Mouse (Mus musculus) limb, embryonic 11.5 days (tissue): Measurements from ENCODE around the gene Swi5. TPM values are rescaled to one million over a fixed set of nuclear protein-coding genes. Genes with fewer than 3 reads are reported as not detected.

Source experiments
- ATAC-seq: fragments of 200-750 bp; cut with Nextera tagmentation; 2 replicates; pipeline ENCODE4 v1.8.0; 2017; ENCODE audit warnings: low read depth; ENCODE audit not compliant: insufficient number of reproducible peaks, low FRiP score, low TSS enrichment
- DNase-seq: peaks from one replicate; pipeline ENCODE4 v3.0.0-alpha.2; 2015; ENCODE audit warnings: low spot score
- H3K27ac ChIP-seq: fragments of 300-500 bp; sonication (generic); replicated peaks from 2 replicates; pipeline ENCODE4 v1.5.1; 2014; ENCODE audit warnings: low read depth, mild to moderate bottlenecking, low read length
- H3K27me3 ChIP-seq: fragments of 300-500 bp; sonication (generic); 2 replicates; pipeline ENCODE4 v1.6.1; 2014; ENCODE audit warnings: mild to moderate bottlenecking, low read length, mixed read lengths; ENCODE audit not compliant: control insufficient read depth, insufficient read depth
- H3K36me3 ChIP-seq: fragments of 300-500 bp; sonication (generic); 2 replicates; pipeline ENCODE4 v1.6.1; 2014; ENCODE audit warnings: mild to moderate bottlenecking, low read length, moderate library complexity, mixed read lengths; ENCODE audit not compliant: control insufficient read depth, insufficient read depth
- H3K4me1 ChIP-seq: fragments of 300-500 bp; sonication (generic); 2 replicates; pipeline ENCODE4 v1.6.1; 2014; ENCODE audit warnings: low read length, mixed read lengths; ENCODE audit not compliant: control insufficient read depth, insufficient read depth
- H3K4me2 ChIP-seq: fragments of 300-500 bp; sonication (generic); 2 replicates; pipeline ENCODE4 v1.6.1; 2014; ENCODE audit warnings: low read depth, mild to moderate bottlenecking, moderate library complexity; ENCODE audit not compliant: severe bottlenecking
- H3K4me3 ChIP-seq: fragments of 300-500 bp; sonication (generic); 2 replicates; pipeline ENCODE4 v1.5.1; 2014; ENCODE audit warnings: low read depth, low read length
- H3K9ac ChIP-seq: fragments of 300-500 bp; sonication (generic); 2 replicates; pipeline ENCODE4 v1.6.1; 2014; ENCODE audit warnings: mild to moderate bottlenecking, low read length
- H3K9me3 ChIP-seq: fragments of 300-500 bp; sonication (generic); 2 replicates; pipeline ENCODE4 v1.6.1; 2016; ENCODE audit warnings: low read length; ENCODE audit not compliant: control insufficient read depth
- WGBS: fragments of 180-500 bp; shearing (Covaris S2); extraction: QIAGEN DNeasy Blood & Tissue Kit; methylation state at CpG from one replicate; pipeline ENCODE4 v1.1.7; 2014; 5-methylcytosine and 5-hydroxymethylcytosine counted together
- polyA plus RNA-seq: library from polyadenylated mRNA; unstranded; fragments of >200 nt; fragmentation: Nextera tagmentation; extraction: Ambion mirVana; gene quantifications from 2 replicates; pipeline ENCODE4 v1.2.1, GENCODE M21; 2014

The Swi5 gene
- 272 and 354 TPM in 2 replicates for polyA plus RNA-seq

DNA sequence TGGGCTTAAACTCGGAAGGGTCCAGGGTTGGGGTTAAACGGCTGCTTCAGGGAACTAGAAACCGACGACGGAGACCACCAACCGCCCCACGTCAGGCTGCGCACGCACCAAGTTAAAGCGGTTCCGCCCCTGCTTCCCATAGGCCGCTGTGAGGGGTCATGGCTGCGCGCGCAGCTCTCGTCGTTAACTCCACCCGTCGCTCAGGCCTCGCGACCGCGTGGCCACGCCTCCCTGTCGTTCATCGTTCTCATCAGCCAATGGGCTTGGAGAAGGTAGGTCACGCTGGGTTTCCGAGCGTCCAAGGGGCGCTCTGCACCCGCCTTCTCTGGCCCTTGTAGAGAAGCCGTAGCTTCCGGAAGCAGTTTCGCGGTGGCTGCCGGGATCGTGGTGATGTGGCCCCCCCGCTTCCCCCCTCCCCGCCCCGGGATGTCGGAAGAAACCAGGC lies at the start of gene Swi5:
Gene Swi5, minus strand, starts transcription at position 153 of the 445 bp plus-strand sequence.
- Histone ChIP-seq H3K9me3 (no peaks in the 10 kb centered on the region), H3K4me2 (peak within 1 kb of the TSS; percentile 86), H3K36me3 (peaks cover 14% of the 10 kb centered on the region), H3K4me3 (peak within 1 kb of the TSS; percentile 95), H3K27me3 (no peaks in the 10 kb centered on the region), H3K27ac (no peak within 1 kb of the TSS; the same call in 1 of the 2 replicates), H3K9ac (peak within 1 kb of the TSS; percentile 86), H3K4me1 (peaks cover 10% of the 10 kb centered on the region)
- DNase-seq (peak; percentile 99), ATAC-seq (peak; percentile 99)
- WGBS = 0% methylated on average over 40 of the region's 41 CpGs

DNA sequence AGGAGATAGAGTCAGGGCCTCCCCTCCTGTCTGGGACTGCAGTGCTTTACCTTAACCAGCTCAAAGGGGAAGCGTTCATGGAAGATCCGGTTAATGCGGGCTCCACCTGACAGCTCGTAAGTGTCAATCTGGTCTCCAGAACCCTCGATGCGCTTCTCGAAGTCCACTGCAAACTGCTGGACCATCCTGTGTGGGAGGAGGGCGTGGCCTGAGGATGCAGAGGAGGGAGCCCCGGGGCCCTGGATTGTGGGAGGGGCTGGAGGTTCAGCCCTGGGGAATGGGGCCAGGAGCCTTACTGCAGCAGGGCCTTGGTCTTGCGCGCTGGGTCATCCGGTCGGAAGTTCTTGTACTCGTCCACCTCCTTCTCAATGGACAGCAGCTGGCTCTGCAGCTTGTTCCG lies 48.0 kb upstream of the Swi5 start:
- Histone ChIP-seq H3K4me1 (no peaks in the 10 kb centered on the region), H3K36me3 (peaks cover 9% of the 10 kb centered on the region), H3K27ac (no peak overlapping the region), H3K9me3 (no peaks in the 10 kb centered on the region), H3K9ac (no peak overlapping the region), H3K27me3 (no peaks in the 10 kb centered on the region), H3K4me3 (no peak overlapping the region), H3K4me2 (no peak overlapping the region)
- 47% methylated on average over 15 of the region's 15 CpGs for WGBS
- ATAC-seq (no peak), DNase-seq (no peak)

DNA sequence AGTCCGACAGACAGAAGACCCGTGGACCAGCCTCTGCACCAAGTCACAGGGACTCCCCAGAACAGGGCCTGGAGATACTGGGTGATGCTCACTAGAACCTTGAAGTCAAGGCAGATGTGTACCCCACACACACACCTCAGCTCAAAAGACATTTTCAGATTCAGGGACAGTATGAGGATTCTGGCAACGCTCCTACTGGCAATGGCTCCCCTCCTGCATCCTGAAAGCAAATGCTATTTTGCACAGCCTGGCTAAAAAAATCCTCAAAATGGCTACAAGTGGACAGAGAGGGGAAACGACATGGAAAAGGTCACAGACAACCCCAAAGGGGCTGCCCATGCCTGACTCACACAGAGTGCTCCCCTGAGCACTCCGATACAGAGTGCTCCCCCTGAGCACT lies 44.3 kb upstream of the Swi5 start:
- Histone ChIP-seq H3K9me3 (no peaks in the 10 kb centered on the region), H3K4me3 (no peak overlapping the region), H3K4me1 (peaks cover 13% of the 10 kb centered on the region), H3K36me3 (peaks cover 6% of the 10 kb centered on the region), H3K9ac (no peak overlapping the region), H3K4me2 (no peak overlapping the region), H3K27ac (no peak overlapping the region), H3K27me3 (no peaks in the 10 kb centered on the region)
- ATAC-seq (no peak), DNase-seq (no peak)
- 88% methylated on average over 5 of the region's 5 CpGs for WGBS

DNA sequence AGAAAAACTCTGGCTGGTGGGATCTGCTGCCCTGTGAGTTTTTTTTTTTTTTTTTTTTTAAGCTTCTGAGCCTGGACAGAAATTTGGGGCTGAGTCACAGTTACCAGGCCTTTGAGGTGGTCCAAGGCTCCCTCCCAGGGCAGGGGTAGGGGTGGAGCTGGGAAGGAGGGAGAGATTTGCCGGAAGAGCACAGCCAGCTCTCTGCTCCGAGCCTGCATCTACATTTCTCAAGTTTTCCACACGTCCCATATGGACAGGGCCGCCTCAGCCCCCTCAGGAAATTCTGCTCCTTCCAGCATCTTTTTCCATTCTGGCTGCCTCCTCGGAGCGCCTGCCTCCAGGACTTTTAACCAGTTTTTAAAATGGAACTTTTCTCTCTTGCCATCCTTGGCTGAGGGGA lies 41.7 kb upstream of the Swi5 start:
- Histone ChIP-seq H3K4me1 (peaks cover 13% of the 10 kb centered on the region), H3K9ac (peak overlapping the region; percentile 34; the same call in 1 of the 2 replicates), H3K36me3 (no peaks in the 10 kb centered on the region; the same call in 1 of the 2 replicates), H3K9me3 (no peaks in the 10 kb centered on the region), H3K4me2 (no peak overlapping the region), H3K27me3 (no peaks in the 10 kb centered on the region), H3K4me3 (no peak overlapping the region), H3K27ac (peak overlapping the region; percentile 85)
- ATAC-seq (no peak), DNase-seq (peak; percentile 50)
- 24% methylated on average over 6 of the region's 6 CpGs for WGBS

DNA sequence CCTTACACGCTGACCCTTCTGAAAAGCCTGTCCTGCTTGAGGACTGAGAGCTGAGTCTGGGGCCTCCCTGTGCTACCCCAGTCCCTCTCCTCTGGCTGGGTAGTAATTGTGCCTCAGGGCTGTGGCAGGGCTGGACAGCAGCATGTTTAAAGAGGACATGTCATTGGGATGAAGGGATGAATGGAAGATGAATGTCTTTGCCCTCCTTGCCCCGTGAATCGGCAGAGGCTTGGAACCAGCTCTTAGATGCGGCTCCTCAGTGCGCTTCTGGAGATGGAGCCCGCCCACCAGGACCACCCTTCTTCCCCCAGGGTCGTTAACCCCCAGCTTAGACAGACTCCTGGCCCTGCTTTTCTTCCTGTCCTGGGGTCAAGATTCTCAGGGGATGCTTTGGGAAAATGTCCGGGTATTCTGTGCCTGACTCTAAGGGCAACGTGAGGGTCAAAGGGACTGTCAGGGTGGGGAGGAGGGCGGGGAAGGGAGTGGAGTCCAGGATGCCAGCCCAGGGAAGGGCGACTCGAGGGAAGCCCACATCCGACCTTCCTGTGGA lies 41.1 kb upstream of the Swi5 start:
- Histone ChIP-seq H3K4me2 (no peak overlapping the region), H3K36me3 (no peaks in the 10 kb centered on the region), H3K27me3 (no peaks in the 10 kb centered on the region), H3K9ac (peak overlapping the region; percentile 31; the same call in 1 of the 2 replicates), H3K27ac (peak overlapping the region; percentile 85), H3K4me1 (peaks cover 13% of the 10 kb centered on the region), H3K9me3 (no peaks in the 10 kb centered on the region), H3K4me3 (no peak overlapping the region)
- DNase-seq (no peak), ATAC-seq (no peak)
- 16% methylated on average over 13 of the region's 13 CpGs for WGBS

DNA sequence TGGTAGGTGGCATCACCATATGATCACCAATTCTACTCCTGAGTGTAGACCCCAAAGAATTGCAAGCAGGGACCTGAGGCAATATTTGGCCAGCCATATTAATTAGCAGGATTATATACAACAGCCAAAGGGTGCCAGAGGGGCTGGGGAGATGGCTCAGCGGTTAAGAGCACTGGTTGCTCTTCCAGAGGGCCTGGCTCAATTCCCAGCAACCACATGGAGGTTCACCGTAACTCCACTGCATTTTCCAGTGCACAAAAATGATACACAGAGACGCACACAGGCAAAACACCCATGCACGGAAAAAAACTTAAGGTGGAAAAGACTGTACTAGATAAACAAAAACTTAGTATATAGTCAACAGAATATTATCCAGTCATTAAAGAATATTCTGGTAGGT lies 39.3 kb upstream of the Swi5 start:
- no peaks in the 10 kb centered on the region for H3K27me3 ChIP-seq
- peaks cover 13% of the 10 kb centered on the region for H3K4me1 ChIP-seq
- no peak overlapping the region for H3K4me2 ChIP-seq
- no peak overlapping the region for H3K27ac ChIP-seq
- no peak for DNase-seq
- H3K9me3 ChIP-seq = no peaks in the 10 kb centered on the region
- H3K9ac ChIP-seq = no peak overlapping the region
- ATAC-seq = no peak
- 93% methylated on average over 4 of the region's 4 CpGs for WGBS
- H3K4me3 ChIP-seq = no peak overlapping the region
- no peaks in the 10 kb centered on the region for H3K36me3 ChIP-seq

DNA sequence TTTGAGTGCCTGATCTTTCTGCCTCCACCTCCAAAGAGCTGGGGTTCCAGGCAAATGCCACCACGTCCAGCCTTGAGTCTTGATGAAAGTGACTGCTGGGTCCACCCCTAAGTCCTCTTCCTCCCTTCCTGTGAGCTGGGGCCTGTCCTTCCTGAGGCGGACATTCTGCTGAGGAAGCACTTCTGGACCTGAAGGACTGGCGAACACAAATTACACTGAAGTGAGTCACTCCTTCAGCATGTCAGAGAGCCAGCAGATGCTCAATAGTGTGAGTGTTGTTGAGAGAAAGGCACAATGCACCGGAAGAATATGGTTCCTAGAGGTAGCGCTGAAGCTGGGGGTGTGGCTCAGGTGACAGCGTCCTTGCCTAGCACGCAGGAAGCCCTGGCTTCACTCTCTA lies 37.5 kb upstream of the Swi5 start:
- DNase-seq (no peak), ATAC-seq (no peak)
- WGBS = 67% methylated on average over 7 of the region's 7 CpGs
- H3K9me3 ChIP-seq = no peaks in the 10 kb centered on the region
- H3K27ac ChIP-seq = no peak overlapping the region
- H3K4me3 ChIP-seq = no peak overlapping the region
- H3K4me1 ChIP-seq = peaks cover 20% of the 10 kb centered on the region
- no peaks in the 10 kb centered on the region for H3K27me3 ChIP-seq
- no peak overlapping the region for H3K4me2 ChIP-seq
- no peak overlapping the region for H3K9ac ChIP-seq
- no peaks in the 10 kb centered on the region for H3K36me3 ChIP-seq

DNA sequence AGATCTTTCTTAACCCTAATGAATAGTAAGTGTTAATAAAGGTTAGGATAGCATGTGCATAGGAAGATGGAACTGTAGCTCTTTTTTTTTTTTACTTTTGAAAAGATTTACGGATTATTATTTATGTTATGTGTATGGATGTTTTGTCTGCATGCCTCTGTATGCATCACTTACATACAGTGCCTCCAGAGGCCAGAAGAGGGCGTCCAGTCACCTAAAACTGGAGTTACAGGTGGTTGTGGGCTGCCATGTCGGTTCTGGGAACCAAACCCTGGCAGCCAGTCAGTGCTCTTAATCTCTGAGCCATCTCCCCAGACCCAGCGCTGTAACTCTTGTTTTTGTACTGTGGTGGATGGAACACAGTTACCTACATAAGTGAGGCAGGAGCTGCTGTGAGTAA lies 36.4 kb upstream of the Swi5 start:
- WGBS = 57% methylated on average over 4 of the region's 4 CpGs
- H3K27ac ChIP-seq = no peak overlapping the region
- H3K27me3 ChIP-seq = no peaks in the 10 kb centered on the region
- H3K9me3 ChIP-seq = no peaks in the 10 kb centered on the region
- no peak for ATAC-seq
- no peak overlapping the region for H3K9ac ChIP-seq
- H3K36me3 ChIP-seq = no peaks in the 10 kb centered on the region
- no peak overlapping the region for H3K4me2 ChIP-seq
- DNase-seq = no peak
- peaks cover 21% of the 10 kb centered on the region for H3K4me1 ChIP-seq
- H3K4me3 ChIP-seq = no peak overlapping the region
